Mouse (Mus musculus) inflammation-experienced regulatory T-cells, adult 6 months (primary cell): ENCODE measurements around the gene Mlh3. TPM values are rescaled to one million over a fixed set of nuclear protein-coding genes. Genes with fewer than 3 reads are reported as not detected.
A peak's percentile ranks its signal among the peaks of the same experiment; 100 is the strongest.
"Not testable (repeated sequence)": the region's sequence is repeated elsewhere in the genome, so short reads cannot be mapped to it uniquely, and the experiment has no call there.

ENCODE experiments used
- ATAC-seq: one replicate; pipeline ENCODE4 v1.8.0; 2017
- polyA plus RNA-seq, 3 experiments: library from polyadenylated mRNA; unstranded; fragments of 100-300 nt; shearing (Covaris generic); gene quantifications; one replicate each; pipeline ENCODE4 v1.2.1; 2017

Mlh3 gene
- polyA plus RNA-seq: 10 to 100 TPM in 2 of 3 experiments, 1 to 10 TPM in 1; 6.4 to 12.6 (median 11.9) TPM

- peak; percentile 89 for ATAC-seq
Observed at GRCm38 (mm10) chr12:85270319-85270718, at the start of gene Mlh3. Gene Mlh3 (minus strand): TSS chr12:85270599.

GRCm38 (mm10) chr12:85308651-85309050 is 38.3 kb upstream of the Mlh3 start:
- no peak for ATAC-seq

DNA sequence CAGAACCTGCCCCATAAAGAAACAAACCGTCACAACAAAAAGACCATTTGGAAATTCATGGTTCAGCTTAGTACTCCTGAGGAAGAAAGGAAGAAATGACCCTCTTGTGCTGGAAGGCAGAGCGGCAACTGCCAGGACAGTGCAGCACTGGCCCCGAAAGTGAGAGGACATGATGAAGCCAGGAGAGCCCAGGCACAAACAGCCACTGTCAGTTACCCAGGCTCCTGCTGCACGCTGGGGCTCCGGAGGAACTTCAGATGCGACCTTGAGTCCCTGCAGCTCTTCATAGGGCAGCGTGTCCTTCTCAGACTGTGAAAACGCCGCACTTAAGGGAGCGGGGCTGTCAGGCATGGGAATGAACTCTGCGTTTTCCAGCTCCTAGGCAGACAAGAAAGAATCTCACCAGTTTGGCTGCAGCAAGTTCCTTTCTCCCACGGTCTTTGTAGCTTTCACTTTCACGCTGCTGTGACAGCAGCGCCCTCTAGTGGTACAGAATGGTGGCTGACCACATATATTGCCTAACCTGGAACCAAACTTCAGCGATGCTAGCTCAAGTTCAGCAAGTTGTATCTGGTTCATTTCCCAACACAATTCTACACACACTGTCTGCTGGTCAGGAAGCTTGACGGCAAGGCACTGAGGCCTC is 35.0 kb upstream of the Mlh3 start:
- ATAC-seq: peak; percentile 79

GRCm38 (mm10) chr12:85304725-85305124 is 34.3 kb upstream of the Mlh3 start:
- ATAC-seq: peak; percentile 75

DNA sequence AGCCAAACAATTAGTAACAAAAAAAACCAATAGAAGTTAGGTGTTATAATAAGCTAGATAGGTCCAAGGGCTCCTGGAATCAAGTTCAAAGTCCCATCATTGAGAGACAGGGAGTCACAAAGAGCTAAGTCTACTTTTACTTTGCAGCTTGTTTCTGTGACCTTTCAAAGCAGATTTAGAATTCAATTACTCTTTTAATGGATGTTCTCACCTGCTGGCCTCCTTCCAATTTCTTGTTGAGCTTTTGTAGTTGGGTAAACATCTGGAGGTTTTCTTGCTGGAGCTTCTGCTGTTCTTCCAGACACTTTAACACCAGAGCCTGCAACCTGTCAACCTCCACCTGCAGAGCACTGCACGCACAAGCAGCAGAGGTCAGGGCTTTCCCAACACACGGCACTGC is 32.9 kb upstream of the Mlh3 start:
- no peak for ATAC-seq

GRCm38 (mm10) chr12:85298835-85299180 is 28.4 kb upstream of the Mlh3 start:
- no peak for ATAC-seq

DNA sequence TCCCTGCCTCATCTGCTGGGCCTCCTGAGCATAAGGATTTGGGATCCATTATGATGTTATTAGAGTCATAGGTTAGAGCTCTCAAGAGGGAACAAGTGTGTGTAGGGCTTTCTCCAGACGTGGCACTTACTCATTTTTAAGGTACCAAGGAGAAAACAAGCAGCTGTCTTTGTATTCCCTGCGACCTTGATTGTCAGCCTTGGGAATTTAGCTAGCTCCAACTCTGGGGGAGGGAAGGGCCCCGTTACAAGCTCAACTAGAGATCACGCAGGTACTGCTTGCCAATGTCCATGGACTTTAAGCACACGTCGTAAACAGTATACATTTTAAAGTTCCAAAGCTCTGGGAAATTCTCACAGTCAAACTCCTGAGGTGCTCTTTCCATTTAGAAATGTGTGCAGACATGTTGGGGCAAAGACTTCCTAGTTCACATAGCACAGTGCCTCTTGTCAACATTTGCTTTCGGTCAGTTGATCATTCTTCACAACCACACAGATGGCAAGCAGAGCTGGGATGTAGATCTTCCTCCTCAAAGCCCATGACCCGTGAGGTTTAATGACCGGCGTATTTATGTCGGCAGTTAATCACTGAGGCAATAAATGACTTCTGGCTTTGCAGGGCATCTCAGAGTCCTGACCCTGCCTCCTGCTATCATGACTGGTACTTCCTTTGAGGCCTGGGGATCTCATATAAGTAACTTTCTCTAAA is 27.9 kb upstream of the Mlh3 start:
- ATAC-seq: no peak

DNA sequence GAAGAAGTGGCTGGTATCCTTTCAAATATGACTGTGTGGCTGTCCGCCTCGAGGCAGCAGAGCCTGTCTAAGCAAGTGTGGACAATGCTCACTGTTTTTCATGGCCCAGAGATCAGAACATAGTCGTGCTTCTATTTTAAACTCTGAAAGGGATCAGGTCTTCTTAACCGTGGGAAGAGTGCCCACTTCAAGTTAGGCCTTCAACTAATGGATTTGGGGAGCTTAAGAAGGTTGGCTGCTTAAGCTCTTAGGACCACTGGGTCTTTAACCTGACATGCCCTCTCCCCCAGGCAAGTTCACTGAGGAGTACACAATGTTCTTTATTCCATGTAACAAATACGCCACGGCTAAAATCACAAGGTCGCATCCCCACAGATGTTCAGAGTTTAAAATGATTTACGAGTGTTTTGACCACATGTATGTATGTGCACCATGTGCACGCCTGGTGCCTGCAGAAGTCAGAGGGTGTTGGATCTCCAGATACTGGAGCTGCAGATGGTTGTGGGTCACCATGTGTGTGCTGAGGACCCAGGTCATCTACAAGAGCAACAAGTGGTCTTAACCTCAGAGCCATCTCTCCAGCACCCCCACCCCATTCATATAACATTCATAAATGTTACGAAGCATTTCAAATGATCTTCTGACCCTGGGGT is 27.1 kb upstream of the Mlh3 start:
- ATAC-seq: no peak

GRCm38 (mm10) chr12:85296915-85297314 is 26.5 kb upstream of the Mlh3 start:
- no peak for ATAC-seq

GRCm38 (mm10) chr12:85295506-85295905 is 25.1 kb upstream of the Mlh3 start:
- ATAC-seq: no peak

GRCm38 (mm10) chr12:85292906-85293305 is 22.5 kb upstream of the Mlh3 start:
- no peak for ATAC-seq

DNA sequence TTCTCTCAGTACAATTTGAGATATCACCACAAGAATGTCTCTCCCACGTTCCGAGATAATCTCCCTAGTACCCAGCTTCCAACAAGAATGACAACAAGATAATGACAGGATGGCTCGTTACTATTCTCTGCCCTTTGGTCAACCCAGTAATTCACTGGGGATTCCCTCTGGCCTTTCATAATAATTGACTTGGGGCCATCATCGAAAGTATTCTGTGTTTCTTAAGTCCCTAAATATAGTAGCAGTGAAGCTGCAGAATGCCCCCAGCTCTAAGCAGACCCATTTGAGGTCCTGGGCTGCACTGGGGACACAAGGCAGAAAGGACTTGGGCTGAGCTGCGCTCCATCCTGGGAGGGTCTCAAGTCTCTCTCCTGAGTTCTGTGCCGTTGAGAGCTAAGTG is 21.9 kb upstream of the Mlh3 start:
- no peak for ATAC-seq

- no peak for ATAC-seq
Observed at GRCm38 (mm10) chr12:85291541-85291940, 21.1 kb upstream of the Mlh3 start.

DNA sequence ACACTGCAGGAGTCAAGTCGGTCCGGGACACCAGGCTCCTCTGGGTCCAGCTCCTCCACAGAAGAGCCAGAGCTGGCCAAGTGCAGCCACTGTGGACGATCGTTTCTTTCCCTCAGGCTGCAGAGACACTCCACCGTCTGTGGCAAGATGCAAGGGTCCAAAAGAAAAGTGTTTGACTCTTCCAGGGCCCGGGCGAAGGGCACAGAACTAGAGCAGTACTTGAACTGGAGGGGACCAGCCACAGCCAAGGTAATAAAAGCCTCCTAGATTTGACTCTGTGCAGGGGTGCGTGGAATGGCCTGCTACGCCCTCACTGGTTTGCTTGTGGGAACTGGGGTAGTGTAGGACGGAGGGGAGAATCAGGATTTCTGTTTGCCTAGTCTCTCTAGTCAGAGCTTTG is 20.2 kb upstream of the Mlh3 start:
- ATAC-seq: no peak

DNA sequence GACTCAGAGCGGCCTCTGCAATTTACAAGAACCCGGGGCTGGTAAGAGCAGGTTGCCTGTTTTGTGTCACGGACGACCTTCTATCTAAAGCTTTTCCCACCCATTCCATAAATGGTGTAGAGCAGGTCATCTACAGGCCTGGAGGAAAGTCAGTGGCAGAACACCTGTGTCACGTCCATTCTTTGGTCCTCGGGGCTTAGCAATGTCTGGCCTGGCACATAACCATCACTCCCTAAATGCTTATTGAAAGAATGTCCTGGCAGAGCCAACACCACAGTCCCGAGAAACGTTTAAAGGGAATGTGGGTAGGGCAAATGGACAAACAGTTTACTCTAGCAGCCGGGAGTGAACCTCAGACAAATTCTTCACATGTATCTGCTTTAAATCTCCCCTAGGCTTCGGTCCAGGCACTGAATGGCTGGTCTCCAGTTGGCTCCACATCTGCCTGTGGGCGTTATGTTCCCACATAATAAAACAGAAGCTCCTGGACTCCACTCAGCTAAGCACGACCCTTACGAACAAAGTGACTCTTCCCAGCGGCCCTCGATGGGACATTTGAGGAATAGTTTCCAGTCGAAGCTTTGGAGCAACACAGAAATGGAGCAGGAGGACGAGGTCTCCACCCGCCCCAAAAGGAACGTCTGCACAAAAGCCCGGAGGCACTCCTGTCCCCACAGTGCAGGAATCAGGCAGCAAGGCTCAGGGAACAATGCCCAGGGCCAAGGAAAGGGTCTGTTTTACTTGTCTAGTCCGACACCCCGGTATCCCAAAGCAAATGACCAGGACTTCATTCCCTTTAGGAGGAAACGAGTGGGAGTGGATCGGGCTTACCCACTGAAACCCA is 19.0 kb upstream of the Mlh3 start:
- ATAC-seq: no peak

DNA sequence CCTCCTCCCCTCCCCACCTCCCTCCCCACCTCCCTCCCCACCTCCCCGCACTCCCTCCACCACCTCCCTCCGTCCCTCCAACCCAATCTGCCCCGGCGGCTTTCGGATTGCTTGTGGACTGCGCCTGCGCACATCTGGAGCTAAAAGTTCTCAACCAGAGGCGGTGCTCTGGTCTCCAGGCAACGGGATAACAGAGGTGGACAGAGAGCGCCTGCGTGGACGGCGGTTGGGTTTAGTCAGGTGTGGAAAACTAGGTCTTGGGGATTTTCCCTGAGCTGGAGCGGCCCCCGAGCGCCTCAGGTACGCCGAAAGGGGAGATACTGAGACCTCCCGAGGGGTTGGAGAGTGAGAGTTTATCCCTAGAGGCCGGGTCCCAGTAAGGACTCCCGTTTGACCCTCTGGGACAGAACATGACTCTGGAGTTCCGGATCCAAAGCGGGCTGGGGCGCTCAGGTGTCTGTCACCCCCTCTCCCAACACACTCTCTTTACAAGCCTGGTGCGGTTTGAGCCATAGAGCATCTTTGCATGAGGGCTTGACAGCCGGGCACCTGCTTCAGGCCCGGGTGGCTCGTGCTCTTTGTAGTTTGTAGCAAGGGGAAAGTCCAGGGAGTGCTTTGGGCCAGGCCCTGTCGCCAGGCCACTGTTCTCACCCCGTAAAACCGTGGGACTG is 18.2 kb upstream of the Mlh3 start, which contains the start of gene Zc2hc1c:
Zc2hc1c (plus strand) TSS at position 106 of the 671 bp plus-strand sequence.
- ATAC-seq: peak; percentile 90

GRCm38 (mm10) chr12:85287809-85288485 is 17.5 kb upstream of the Mlh3 start, which contains the start of gene Acyp1:
Gene Acyp1 (minus strand): TSS chr12:85288438.
- ATAC-seq: no peak

- ATAC-seq: no peak
Observed at GRCm38 (mm10) chr12:85286941-85287340, 16.5 kb upstream of the Mlh3 start.

- no peak for ATAC-seq
Observed at GRCm38 (mm10) chr12:85284996-85285395, 14.6 kb upstream of the Mlh3 start.

DNA sequence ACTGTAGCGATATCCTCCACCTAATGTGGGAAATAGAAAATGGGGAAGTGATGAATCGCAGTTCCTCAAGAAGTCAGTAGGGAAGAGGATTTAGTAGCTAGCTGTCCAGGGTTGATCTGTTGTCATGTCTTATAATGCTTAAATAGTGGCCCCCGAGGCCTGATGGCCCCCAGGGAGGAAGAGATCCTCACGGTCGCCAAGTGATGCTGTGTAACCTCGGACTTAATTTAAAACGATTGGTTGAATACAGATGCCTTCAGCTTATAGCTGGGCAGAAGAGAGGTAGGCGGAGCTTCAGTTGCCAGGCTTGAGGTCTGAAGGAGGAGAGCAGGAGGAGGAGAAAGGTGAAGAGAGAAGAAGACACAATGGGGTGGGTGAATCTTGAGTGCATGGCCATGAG is 13.9 kb upstream of the Mlh3 start:
- ATAC-seq: no peak

DNA sequence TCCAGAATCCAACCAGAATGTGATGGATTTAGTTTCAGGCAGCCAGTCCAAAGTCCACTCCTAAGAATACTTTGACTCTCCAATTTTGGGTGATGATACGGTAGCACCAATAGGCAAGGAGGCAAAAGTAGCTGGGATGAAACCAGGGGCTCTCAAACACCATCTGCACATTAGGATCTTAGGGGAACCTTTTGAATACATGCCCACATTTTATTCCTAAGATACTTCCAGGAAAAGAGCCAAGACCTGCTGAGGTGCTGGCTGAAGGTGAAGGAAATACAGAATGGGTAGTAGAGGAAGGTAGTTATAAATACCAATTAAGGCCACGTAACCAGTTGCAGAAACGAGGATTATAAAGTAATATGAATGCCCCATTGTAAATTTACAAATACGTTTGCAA is 11.4 kb upstream of the Mlh3 start:
- ATAC-seq: not testable (repeated sequence)
